Mouse (Mus musculus): ENCODE data around the gene Gm18596. TPM values are rescaled to one million over a fixed set of nuclear protein-coding genes. Genes with fewer than 3 reads are reported as not detected.
"Not testable (repeated sequence)": the region's sequence is repeated elsewhere in the genome, so short reads cannot be mapped to it uniquely, and the experiment has no call there.

Gm18596 gene
- polyA plus RNA-seq, 1 experiment from 2014 or later, result not detected

DNA sequence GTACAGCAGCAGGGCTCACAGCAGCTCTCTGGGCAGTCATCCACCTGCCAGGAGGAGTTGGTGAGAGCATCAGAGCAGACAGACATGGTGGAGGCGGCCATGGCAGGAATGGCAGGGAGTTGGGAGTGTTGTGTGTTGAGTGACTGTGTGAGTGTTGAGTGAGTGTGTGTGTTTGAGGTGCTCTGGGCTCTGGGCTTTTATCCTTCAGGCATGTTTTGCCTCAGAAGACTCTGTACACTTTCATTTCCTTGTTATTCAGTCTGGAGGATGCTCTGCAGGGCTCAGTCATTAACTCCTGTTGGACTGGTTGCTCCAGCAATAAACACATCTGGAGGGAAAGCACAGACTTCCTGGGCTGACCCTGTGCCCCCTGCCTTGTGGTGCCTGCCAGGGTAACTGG lies 17.1 kb upstream of the Gm18596 start, which contains the start of gene Gm3233:
TSS of gene Gm3233 (minus strand) at position 101 of the 400 bp plus-strand sequence.
- not testable (repeated sequence) for H3K9me3 ChIP-seq (ENCODE audit: control insufficient read depth, low read length); H3K4me3 ChIP-seq (ENCODE audit: low read depth, low read length); H3K27me3 ChIP-seq (replicated peaks; ENCODE audit: control insufficient read depth, insufficient read depth, low read length); ATAC-seq (ENCODE audit: low read depth); H3K36me3 ChIP-seq (ENCODE audit: control insufficient read depth, insufficient read depth, low read length); H3K4me2 ChIP-seq (ENCODE audit: low read depth, low read length); H3K9ac ChIP-seq (ENCODE audit: low read depth, low read length); H3K27ac ChIP-seq (replicated peaks; ENCODE audit: low read depth, low read length); DNase-seq (ENCODE audit: low spot score); H3K4me1 ChIP-seq (ENCODE audit: control insufficient read depth, insufficient read depth, low read length)
- no CpG with 5 or more reads among the region's 1 CpGs for WGBS

DNA sequence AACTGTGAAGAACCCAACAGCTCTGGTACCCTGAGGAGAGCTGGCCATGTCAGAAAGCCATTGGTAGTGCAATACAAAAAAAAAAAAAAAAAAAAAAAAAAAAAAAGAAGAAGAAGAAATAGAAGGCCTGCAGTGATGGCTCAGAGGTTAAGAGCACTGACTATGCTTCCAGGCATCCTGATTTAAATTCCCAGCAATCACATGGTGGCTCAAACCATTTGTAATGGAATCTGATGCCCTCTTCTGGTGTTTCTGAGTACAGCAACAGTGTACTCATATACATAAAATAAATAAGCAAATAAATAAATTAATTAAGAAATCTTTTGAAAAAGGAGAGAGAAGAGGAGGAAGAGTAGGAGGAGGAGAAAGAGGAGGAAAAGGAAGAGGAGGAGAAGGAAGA lies 11.0 kb upstream of the Gm18596 start:
- H3K9ac ChIP-seq (ENCODE audit: low read depth, low read length), result no peak overlapping the region
- no peak overlapping the region for H3K4me2 ChIP-seq (ENCODE audit: low read depth, low read length)
- H3K4me3 ChIP-seq (ENCODE audit: low read depth, low read length), result no peak overlapping the region
- ATAC-seq (ENCODE audit: low read depth) (no peak), DNase-seq (ENCODE audit: low spot score) (no peak)
- no peaks in the 10 kb centered on the region for H3K9me3 ChIP-seq (ENCODE audit: control insufficient read depth, low read length)
- no peak overlapping the region for H3K27ac ChIP-seq (replicated peaks; ENCODE audit: low read depth, low read length)
- H3K27me3 ChIP-seq (replicated peaks; ENCODE audit: control insufficient read depth, insufficient read depth, low read length), result no peaks in the 10 kb centered on the region
- no peaks in the 10 kb centered on the region for H3K4me1 ChIP-seq (ENCODE audit: control insufficient read depth, insufficient read depth, low read length)
- no peaks in the 10 kb centered on the region for H3K36me3 ChIP-seq (ENCODE audit: control insufficient read depth, insufficient read depth, low read length)

DNA sequence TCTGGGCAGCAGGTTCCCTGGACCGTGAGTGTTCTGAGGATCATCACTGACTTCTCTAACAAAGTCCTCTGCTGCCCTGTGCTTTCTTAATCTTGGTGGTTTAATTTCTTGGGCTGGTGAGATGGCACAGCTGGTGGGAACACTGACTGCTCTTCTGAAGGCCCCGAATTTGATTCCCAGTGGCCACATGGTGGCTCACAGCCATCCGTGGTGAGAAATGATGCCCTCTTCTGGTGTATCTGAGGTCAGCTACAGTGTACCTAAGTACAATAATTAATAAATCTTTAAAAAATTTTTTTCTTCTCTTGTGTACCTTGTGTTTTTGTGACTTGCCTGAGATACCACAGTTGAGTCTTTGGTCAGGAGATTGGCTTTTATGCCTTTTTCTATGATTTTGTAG lies 9.9 kb upstream of the Gm18596 start:
- H3K4me2 ChIP-seq (ENCODE audit: low read depth, low read length); H3K9me3 ChIP-seq (ENCODE audit: control insufficient read depth, low read length); H3K36me3 ChIP-seq (ENCODE audit: control insufficient read depth, insufficient read depth, low read length); H3K9ac ChIP-seq (ENCODE audit: low read depth, low read length); H3K27me3 ChIP-seq (replicated peaks; ENCODE audit: control insufficient read depth, insufficient read depth, low read length); DNase-seq (ENCODE audit: low spot score); H3K4me1 ChIP-seq (ENCODE audit: control insufficient read depth, insufficient read depth, low read length); H3K27ac ChIP-seq (replicated peaks; ENCODE audit: low read depth, low read length); ATAC-seq (ENCODE audit: low read depth); H3K4me3 ChIP-seq (ENCODE audit: low read depth, low read length): not testable (repeated sequence)
- 63% methylated on average over 3 of the region's 3 CpGs for whole genome bisulfite sequencing

GRCm38 (mm10) chr10:77751254-77751653 lies 8.8 kb upstream of the Gm18596 start, which contains the start of gene Gm9736:
Gene Gm9736, minus strand, starts transcription at chr10:77751354.
- not testable (repeated sequence) for H3K4me3 ChIP-seq (ENCODE audit: low read depth, low read length); H3K4me1 ChIP-seq (ENCODE audit: control insufficient read depth, insufficient read depth, low read length); H3K4me2 ChIP-seq (ENCODE audit: low read depth, low read length); H3K9ac ChIP-seq (ENCODE audit: low read depth, low read length); DNase-seq (ENCODE audit: low spot score); H3K36me3 ChIP-seq (ENCODE audit: control insufficient read depth, insufficient read depth, low read length); H3K9me3 ChIP-seq (ENCODE audit: control insufficient read depth, low read length); ATAC-seq (ENCODE audit: low read depth); H3K27me3 ChIP-seq (replicated peaks; ENCODE audit: control insufficient read depth, insufficient read depth, low read length); H3K27ac ChIP-seq (replicated peaks; ENCODE audit: low read depth, low read length)
- 60% methylated on average over 1 of the region's 1 CpGs for WGBS

- H3K4me3 ChIP-seq (ENCODE audit: low read depth, low read length); ATAC-seq (ENCODE audit: low read depth): not testable (repeated sequence)
- 93% methylated on average over 1 of the region's 1 CpGs for WGBS
Observed at GRCm38 (mm10) chr10:77750686-77751085, 8.2 kb upstream of the Gm18596 start.

GRCm38 (mm10) chr10:77738929-77739328 lies 3.5 kb downstream of the Gm18596 start:
- no peaks in the 10 kb centered on the region for H3K36me3 ChIP-seq (ENCODE audit: control insufficient read depth, insufficient read depth, low read length)
- H3K4me2 ChIP-seq (ENCODE audit: low read depth, low read length), result no peak overlapping the region
- ATAC-seq (ENCODE audit: low read depth), result no peak
- no peak for DNase-seq (ENCODE audit: low spot score)
- no peak overlapping the region for H3K27ac ChIP-seq (replicated peaks; ENCODE audit: low read depth, low read length)
- H3K9me3 ChIP-seq (ENCODE audit: control insufficient read depth, low read length), result peaks cover 9% of the 10 kb centered on the region
- no peak overlapping the region for H3K4me3 ChIP-seq (ENCODE audit: low read depth, low read length)
- WGBS, result 87% methylated on average over 4 of the region's 4 CpGs
- H3K4me1 ChIP-seq (ENCODE audit: control insufficient read depth, insufficient read depth, low read length), result no peaks in the 10 kb centered on the region
- no peak overlapping the region for H3K9ac ChIP-seq (ENCODE audit: low read depth, low read length)
- no peaks in the 10 kb centered on the region for H3K27me3 ChIP-seq (replicated peaks; ENCODE audit: control insufficient read depth, insufficient read depth, low read length)

More at GRCm38 (mm10) chr10:77750686-77751085, 8.2 kb upstream of the Gm18596 start:
- H3K27ac ChIP-seq (replicated peaks; ENCODE audit: low read depth, low read length); H3K4me2 ChIP-seq (ENCODE audit: low read depth, low read length); H3K9ac ChIP-seq (ENCODE audit: low read depth, low read length); H3K9me3 ChIP-seq (ENCODE audit: control insufficient read depth, low read length); H3K36me3 ChIP-seq (ENCODE audit: control insufficient read depth, insufficient read depth, low read length); H3K4me1 ChIP-seq (ENCODE audit: control insufficient read depth, insufficient read depth, low read length); H3K27me3 ChIP-seq (replicated peaks; ENCODE audit: control insufficient read depth, insufficient read depth, low read length); DNase-seq (ENCODE audit: low spot score): not testable (repeated sequence)

DNA sequence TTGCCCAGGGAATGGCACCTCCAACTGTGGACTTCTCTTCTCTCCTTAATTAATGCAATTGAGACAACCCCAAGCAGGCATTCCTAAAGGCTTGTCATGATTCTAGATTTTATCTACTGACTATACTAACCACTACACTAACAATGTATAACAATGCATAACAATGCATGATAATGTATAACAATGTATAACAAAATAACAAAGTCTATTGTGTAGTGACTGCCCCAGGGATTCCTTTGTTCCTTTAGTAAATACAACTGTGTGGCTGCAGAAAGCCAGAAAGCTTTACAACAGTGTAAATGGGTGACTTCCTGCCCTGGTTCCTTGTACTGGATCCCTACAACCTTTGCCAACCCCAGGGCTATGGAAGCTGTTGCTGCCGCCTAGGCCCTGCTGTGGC lies 6.5 kb downstream of the Gm18596 start:
- H3K9ac ChIP-seq (ENCODE audit: low read depth, low read length), result no peak overlapping the region
- DNase-seq (ENCODE audit: low spot score), result no peak
- no peak overlapping the region for H3K4me2 ChIP-seq (ENCODE audit: low read depth, low read length)
- H3K27ac ChIP-seq (replicated peaks; ENCODE audit: low read depth, low read length), result no peak overlapping the region
- no peak overlapping the region for H3K4me3 ChIP-seq (ENCODE audit: low read depth, low read length)
- peaks cover 9% of the 10 kb centered on the region for H3K9me3 ChIP-seq (ENCODE audit: control insufficient read depth, low read length)
- H3K36me3 ChIP-seq (ENCODE audit: control insufficient read depth, insufficient read depth, low read length), result no peaks in the 10 kb centered on the region
- ATAC-seq (ENCODE audit: low read depth), result no peak
- H3K4me1 ChIP-seq (ENCODE audit: control insufficient read depth, insufficient read depth, low read length), result no peaks in the 10 kb centered on the region
- no peaks in the 10 kb centered on the region for H3K27me3 ChIP-seq (replicated peaks; ENCODE audit: control insufficient read depth, insufficient read depth, low read length)
- 91% methylated on average over 1 of the region's 1 CpGs for WGBS

DNA sequence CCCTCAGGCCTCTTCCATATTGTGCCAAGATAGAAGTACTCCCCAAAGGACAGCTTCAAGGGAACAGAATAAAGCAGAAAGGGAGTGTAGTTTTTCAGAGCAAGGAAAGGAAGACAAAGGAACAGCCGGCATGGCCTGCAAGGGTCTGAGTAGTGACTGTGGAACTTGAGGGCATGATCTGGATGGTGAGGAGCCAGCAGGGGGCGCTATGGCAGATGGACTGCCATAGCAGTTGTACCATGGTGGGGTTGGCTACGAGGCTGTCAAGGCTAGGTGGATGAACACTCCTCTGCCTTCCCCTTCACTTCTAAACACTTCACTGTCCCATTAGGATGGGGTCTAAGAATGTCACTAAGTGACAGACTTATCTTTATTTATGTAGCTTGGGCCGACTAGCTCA lies 13.2 kb downstream of the Gm18596 start:
- ATAC-seq (ENCODE audit: low read depth), result no peak
- H3K4me2 ChIP-seq (ENCODE audit: low read depth, low read length), result no peak overlapping the region
- H3K4me3 ChIP-seq (ENCODE audit: low read depth, low read length), result no peak overlapping the region
- no peak for DNase-seq (ENCODE audit: low spot score)
- H3K4me1 ChIP-seq (ENCODE audit: control insufficient read depth, insufficient read depth, low read length), result no peaks in the 10 kb centered on the region
- 45% methylated on average over 4 of the region's 4 CpGs for WGBS
- H3K9ac ChIP-seq (ENCODE audit: low read depth, low read length), result no peak overlapping the region
- no peak overlapping the region for H3K27ac ChIP-seq (replicated peaks; ENCODE audit: low read depth, low read length)
- H3K36me3 ChIP-seq (ENCODE audit: control insufficient read depth, insufficient read depth, low read length), result no peaks in the 10 kb centered on the region
- H3K9me3 ChIP-seq (ENCODE audit: control insufficient read depth, low read length), result peaks cover 3% of the 10 kb centered on the region; the same call in 1 of the 2 replicates
- H3K27me3 ChIP-seq (replicated peaks; ENCODE audit: control insufficient read depth, insufficient read depth, low read length), result no peaks in the 10 kb centered on the region

DNA sequence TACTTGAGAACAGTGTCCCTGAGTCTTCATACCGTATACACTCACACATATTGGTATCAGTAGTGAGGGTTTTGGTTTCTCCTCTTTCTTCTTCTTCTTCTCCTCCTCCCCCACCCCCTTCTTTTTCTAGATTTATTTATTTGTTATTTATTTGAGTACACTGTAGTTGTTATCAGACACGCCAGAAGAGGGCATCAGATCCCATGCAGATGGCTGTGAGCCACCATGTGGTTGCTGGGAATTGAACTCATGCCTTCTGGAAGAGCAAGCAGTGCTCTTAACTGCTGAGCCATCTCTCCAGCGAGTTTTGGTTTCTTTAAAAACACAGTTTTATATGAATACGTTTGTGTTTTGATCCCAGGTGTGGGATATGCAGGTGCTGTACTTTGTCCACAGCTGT lies 14.2 kb downstream of the Gm18596 start:
- Histone ChIP-seq H3K4me2 (ENCODE audit: low read depth, low read length) (no peak overlapping the region), H3K4me1 (ENCODE audit: control insufficient read depth, insufficient read depth, low read length) (no peaks in the 10 kb centered on the region), H3K4me3 (ENCODE audit: low read depth, low read length) (no peak overlapping the region), H3K9me3 (ENCODE audit: control insufficient read depth, low read length) (no peaks in the 10 kb centered on the region), H3K9ac (ENCODE audit: low read depth, low read length) (no peak overlapping the region), H3K36me3 (ENCODE audit: control insufficient read depth, insufficient read depth, low read length) (no peaks in the 10 kb centered on the region), H3K27ac (replicated peaks; ENCODE audit: low read depth, low read length) (no peak overlapping the region), H3K27me3 (replicated peaks; ENCODE audit: control insufficient read depth, insufficient read depth, low read length) (no peaks in the 10 kb centered on the region)
- WGBS, result 63% methylated on average over 4 of the region's 4 CpGs
- DNase-seq (ENCODE audit: low spot score) (no peak), ATAC-seq (ENCODE audit: low read depth) (no peak)
